Mouse (Mus musculus): ENCODE results near the gene Lrba. TPM values are rescaled to one million over a fixed set of nuclear protein-coding genes. Genes with fewer than 3 reads are reported as not detected.

Gene Lrba
- total RNA-seq, 1 experiment from 2014 or later = 33.8 TPM

DNA sequence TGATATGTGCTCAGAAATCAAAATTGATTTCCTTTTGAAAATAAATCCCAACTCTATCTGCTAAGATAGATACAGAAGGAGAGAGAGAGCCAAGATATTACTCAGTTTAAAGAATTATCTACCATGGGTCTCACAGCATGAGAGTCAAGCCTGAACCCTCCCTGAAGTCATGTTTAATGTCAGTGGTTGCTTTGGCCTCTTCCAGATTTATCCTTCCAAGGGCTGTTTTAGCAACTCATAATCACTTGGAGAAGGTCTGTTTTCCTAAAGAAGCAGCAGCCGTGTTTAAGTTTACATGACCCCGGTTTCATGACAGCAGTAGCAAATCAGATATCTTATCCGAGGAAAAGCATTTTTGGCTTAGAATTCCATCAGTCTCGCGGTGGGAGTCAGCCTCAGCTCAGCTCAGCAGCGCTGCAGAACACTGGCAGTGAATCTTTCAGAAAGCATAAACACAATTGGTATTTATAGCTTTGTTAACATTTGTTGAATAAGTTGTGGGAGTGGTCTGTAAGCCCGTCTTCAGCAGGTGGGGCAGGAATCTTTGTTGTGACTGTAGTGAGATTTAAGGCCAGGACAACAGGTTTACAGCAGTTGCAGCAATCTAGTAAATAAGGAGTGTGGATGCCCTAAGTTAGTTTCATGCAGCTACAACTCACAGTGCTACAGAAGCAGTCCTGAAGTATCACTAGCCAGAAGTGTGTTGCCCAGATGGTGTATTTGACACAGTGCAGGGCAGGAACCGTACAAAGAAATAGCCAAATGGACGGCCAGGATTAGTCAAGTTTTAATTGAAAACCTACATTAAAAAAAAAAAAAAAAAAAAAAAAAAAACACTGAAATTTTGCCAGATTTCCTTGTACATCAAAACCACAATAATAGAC lies 499.2 kb downstream of the Lrba start:
- no peak for ATAC-seq (replicated peaks; ENCODE audit: low read depth, poor library complexity, severe bottlenecking)

DNA sequence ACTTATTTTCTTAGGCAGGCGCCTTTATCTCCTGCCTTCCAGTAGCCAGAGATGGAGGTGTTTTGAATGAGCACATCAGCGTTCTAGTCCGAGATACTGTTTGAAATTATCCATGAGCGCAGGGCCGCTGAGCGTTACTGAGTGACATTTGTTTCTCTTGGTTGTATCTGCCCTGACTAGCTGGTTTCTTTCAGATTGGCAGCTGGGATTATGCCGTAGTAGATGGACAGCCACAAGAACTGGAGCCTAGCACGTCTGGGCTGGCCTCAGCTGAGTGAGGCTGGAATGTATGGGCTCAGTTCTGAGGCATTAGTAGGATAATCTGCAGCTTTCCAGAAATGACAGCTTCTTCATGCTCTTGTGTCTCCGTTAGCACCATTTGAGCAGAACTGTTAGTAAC lies 500.6 kb downstream of the Lrba start:
- ATAC-seq (replicated peaks; ENCODE audit: low read depth, poor library complexity, severe bottlenecking) = no peak

DNA sequence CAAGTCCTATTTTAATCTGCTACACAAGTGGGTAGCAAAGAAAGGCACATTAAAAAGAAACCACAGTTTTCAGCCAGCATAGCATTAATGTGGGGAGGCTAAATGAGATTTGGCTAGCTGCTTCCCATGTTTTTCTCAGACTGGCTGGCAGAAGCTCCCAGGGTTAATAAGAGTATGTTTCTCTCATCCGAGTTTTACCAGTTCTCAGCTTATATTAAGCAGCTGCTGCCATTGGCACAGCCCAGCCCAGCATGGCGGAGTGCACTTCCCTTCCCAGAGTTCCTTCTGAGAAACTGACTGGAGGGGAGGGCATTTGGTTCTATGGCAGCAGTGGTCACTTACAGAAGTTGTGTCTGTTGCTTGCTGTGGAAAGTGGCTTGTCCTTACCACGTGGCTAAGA lies 514.4 kb downstream of the Lrba start:
- ATAC-seq (replicated peaks; ENCODE audit: low read depth, poor library complexity, severe bottlenecking) = no peak

DNA sequence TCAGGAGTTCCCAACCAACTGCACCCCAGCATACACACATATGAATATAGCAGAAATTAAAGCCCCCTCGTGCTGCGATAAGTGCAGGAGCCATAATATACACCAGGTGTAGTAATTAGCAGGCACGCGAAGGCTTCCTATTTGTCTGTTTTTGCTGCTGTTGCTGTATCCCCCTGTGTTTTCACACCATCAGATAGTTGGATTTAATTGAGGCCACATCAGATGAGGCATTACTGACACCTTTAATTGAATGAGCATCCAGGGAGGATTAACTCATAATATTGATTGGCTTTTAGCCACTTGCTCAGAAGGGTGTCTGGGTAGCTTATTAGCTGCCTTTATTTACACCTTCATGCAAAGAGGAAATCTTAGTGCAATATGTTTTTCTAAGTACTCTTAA lies 515.3 kb downstream of the Lrba start:
- ATAC-seq (replicated peaks; ENCODE audit: low read depth, poor library complexity, severe bottlenecking) = no peak

DNA sequence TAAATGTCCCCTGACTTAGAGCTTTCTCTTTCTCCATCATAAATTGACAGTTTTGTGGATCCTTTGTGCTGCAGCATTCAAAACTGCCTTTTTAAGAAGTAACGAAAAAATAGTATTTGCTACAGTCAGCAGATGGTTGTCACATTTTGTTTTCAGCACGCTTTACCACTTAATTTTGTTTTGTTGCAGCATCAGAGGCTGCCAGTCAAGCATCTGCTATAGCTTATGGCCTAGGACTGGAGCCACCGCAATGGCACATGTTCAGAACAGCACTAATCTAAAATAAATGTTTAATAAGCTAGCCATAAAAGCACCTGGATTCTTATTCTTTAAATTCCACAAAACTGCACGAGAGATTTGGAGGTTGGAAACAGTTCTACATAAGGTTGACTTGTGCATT lies 520.9 kb downstream of the Lrba start:
- ATAC-seq (replicated peaks; ENCODE audit: low read depth, poor library complexity, severe bottlenecking) = no peak

DNA sequence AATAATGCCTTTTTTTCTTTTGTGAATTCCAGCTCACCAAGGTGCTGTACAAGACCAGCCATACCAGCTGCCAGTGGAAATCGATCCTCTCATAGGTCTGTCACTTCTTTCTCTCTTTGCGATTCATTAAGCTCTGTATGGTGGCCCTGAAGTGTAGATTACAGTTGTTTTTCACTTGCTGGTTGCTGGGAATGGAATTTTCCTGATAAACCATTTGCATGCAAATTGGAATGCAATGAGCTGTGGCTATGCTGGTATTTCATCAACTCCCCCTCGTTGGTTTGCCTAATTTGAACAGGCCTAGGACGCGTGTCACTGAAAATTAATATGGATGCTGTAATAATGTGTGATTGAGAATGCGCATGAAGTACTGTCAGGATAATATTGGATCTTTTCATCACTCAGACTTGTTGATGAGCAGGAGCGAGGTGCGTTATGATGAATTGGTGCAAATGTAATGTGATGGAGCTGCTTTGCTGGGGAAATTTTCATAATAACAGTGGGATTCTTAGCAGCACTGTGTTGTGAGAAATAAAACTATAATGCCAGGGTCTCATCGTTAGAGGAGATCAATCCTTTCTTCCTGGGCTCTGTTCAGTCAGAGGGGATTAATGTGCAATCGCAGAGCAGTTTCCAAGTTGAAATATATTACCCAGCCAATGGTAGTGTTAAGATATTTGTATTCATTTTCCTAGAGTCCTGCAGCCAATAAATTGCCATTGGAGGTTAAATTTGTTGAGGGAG lies 521.5 kb downstream of the Lrba start:
- no peak for ATAC-seq (replicated peaks; ENCODE audit: low read depth, poor library complexity, severe bottlenecking)

DNA sequence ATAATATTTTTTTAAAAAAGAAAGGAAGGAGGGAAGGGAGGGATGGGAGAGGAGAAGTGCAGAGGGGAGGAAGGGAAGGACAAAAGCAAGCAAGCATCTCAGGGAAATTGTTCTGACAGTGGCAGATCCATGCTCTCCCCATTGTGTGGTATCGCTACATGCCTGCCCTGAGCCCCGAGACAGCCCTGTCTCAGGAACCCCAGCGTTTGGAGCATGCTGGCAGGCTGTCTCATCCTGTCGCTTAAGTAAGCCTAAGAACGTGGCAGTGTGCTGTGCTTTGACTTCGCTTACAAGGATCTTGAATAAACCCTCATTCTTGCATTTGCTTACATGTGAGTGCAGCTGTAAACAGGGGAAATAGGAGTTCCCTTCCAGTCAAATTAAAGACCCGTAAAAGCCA lies 526.2 kb downstream of the Lrba start:
- no peak for ATAC-seq (replicated peaks; ENCODE audit: low read depth, poor library complexity, severe bottlenecking)

DNA sequence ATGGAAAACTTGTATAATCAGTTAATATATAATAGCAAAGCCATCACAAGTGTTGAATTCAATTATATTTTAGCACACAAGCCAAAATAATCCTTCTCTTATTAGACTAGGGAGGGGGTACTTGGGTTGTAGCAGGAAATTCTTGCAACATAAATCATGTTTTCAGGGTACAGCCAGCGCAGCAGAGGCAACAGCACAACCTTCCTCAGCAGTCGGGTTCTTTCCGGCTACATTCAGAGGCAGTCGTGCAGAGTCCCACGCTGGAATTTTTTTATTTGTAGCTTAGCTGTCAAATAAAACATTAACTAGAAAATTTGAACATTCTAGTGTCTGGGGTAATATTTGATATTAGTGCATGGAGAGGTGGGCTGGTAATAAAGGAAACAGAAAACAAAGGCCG lies 529.7 kb downstream of the Lrba start:
- 0 out of 2 replicates have a peak, but pooled peaks have one; percentile 37 for ATAC-seq (replicated peaks; ENCODE audit: low read depth, poor library complexity, severe bottlenecking)

DNA sequence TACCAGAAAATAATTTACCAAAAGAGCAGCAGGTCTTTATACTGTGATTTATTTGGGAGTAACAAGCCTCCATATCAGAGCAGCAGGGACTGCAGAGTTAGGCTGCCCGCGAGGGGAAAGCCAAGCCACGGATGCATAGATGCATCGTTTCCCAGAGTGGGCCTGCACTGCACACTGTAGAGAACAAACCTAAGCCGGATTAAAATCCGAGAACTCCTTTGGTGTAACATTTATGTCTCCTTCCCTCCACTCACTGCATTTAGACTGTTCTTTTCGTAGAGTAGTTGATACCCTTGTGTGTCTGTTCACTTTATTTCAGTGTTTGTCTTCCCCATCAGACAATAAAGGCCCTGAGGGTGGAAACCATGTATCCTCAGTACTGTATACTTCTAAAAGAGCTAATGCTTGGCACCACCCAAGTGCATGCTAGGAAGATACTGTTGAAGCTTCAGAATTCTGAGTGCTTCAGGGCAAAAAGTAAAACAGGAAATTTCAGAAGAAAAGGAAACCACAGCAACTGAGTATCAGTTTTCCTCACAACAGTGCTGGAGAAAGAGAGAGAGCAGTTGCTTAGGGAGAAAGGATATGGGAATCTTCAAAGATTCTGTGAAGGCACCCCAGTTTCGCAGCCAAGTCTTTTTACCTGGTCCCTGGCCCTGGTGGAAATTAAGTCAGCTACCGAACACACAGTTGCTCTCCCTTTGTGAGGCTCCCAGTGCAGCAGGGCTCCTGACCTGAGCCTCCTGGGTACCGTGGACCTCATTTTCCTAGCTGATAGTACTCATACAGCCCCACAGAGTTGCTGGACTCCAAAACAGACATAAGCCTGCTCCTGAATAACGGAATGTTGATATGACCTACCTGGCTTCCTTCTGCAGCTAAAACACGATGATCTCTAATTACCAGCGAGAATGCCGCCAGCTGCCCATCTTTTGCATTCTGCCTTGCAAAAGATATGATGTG lies 530.4 kb downstream of the Lrba start:
- no peak for ATAC-seq (replicated peaks; ENCODE audit: low read depth, poor library complexity, severe bottlenecking)

DNA sequence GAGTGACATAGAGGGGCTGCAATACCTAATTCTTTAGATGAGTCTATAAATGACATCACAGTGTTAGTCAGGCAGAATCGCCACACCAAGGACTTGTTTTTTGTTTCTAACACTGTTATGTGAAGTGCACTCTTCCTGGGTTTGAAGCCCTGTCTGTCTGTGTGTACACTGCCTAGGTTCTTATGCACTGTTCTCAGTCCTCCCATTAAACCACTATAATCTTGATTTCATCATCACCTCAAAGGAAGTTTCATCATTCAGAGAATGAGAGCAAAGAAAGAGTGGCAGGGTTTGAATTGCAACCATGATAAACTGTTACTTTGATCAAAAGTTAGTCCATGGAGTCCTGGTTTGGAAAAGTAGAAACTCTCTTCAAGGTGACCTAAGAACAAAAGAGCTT lies 532.1 kb downstream of the Lrba start:
- peak; percentile 43 for ATAC-seq (replicated peaks; ENCODE audit: low read depth, poor library complexity, severe bottlenecking)

DNA sequence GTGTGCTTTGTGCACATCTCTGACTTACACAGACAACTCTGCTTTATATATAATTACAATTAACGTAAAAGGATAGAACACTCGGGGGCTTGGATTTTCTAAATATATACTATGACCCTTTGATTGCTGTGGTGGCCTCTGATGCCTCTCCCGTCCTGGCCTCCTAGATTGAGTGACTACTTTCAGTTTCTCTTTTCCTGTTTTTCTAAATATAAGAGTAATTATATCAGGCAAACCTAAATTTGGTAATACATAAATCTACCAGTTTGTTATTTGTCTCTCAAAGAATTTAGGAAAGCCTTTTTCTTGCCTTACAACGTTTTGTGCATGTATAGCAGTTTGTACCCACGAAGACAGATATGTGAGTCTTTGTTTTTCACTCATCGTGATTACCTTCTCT lies 534.2 kb downstream of the Lrba start:
- ATAC-seq (replicated peaks; ENCODE audit: low read depth, poor library complexity, severe bottlenecking) = no peak

DNA sequence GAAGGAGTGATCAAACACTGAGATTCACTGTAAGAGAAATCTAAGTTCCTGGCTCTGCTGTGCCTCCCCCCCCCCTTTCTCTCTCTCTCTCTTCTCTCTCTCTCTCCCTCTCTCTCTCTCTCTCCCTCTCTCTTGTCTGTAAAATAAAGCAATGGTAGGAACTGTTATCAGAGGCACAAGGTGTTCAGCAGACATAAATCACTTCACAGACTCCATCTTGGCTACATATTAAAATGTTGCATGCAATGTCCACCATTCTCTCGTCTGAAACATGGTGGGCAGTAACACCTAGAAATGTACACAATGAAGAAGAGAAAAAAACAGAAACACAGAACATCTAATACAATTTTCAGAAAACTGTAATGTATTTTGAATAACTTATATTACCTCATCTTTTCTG lies 534.9 kb downstream of the Lrba start:
- no peak for ATAC-seq (replicated peaks; ENCODE audit: low read depth, poor library complexity, severe bottlenecking)

DNA sequence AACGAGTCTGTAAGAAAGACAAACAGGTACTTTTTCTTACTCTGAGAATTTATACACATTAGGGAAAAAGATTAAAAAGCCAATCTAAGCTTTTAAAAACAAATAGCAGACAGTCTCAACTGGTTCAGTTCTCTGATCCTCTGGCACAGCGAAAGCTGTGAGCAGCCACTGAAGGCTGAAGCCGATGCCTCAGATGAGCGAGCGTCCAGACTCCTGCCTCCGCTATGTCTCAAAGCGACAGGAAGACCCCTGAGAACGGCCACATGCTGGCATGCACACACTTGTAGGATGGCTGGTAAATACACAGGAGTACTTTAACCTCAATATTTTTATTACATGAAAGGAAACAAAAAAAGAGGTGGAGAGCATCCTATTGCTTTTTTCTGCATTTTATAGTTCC lies 535.4 kb downstream of the Lrba start:
- no peak for ATAC-seq (replicated peaks; ENCODE audit: low read depth, poor library complexity, severe bottlenecking)

DNA sequence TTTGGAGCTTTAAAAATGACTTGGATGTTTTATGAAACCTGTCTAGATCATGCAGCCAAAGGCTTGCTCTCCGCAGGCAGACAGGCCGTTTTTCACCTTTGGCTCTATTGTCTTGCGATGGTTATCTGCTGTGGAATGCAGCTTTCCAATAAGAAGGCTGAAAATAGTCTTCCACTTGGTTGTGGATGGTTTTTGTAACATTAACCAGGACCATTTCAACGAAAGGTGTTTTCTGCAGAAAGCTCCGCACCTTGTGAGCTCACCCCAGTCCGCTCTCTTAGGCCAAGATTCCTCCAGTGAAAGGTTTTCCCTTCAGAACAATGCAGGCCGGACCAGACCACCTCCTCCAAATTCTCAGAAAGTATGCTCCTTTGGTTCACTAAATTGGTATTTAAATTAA lies 536.0 kb downstream of the Lrba start:
- no peak for ATAC-seq (replicated peaks; ENCODE audit: low read depth, poor library complexity, severe bottlenecking)

DNA sequence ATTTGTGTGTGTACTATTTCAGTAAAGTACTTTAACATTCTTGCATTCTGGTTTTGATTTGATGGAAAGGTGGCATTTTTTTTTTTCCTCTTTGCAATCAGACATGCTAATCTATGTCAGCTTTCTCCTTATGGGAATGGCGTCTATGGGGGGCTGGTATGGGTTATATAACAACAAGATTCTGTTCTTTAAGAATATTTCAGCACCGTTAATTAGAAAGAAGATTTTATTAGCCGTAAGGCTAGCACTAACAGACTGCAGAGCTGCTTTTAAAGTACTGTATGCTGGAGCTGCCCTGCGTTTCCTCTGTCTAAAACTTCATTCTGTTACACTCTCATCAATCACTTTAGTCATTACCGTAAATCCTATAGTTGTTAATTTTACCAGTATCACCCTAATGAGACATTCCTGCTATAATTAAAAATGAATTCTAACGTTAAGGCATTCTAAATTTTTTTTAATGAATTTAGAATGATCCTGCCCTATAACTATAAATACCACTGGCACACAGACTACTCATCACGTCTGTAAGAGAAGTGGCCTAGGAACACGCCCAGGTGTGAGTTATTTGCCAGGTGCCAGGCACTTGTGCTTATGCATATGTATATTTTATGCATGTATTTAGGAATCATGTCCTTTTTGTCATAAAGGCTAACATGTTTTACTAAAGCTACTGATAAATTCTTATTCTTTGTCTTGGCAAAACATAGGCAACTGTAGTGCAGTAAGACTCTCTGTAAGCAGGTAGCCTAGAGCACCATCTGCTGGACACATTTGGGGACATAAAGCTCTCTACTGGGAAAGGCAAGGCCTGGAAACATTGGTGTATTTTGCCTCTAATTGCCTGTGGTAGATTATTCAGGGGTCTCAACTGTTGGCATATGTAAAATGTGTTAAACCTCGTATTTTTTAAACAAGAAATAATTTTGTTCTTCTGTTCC lies 536.9 kb downstream of the Lrba start:
- peak; percentile 90 for ATAC-seq (replicated peaks; ENCODE audit: low read depth, poor library complexity, severe bottlenecking)

DNA sequence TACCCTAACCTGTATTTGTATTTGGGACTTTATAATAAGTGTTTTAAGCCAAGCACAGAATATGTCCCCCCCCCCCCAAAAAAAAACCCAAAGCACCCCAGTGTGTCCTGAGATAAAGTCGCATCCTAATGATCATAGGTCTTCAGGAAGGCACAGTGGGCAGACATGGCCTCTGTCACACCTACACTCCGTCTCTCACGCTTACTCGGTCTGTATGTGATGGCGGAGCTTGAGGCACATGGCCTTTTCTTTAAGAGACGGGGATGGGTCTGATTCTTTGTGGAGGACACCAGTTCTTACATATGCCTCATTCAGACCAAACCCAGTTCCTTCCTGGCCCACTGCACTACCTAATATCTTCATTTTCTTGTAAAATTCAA lies 537.5 kb downstream of the Lrba start:
- no peak for ATAC-seq (replicated peaks; ENCODE audit: low read depth, poor library complexity, severe bottlenecking)

DNA sequence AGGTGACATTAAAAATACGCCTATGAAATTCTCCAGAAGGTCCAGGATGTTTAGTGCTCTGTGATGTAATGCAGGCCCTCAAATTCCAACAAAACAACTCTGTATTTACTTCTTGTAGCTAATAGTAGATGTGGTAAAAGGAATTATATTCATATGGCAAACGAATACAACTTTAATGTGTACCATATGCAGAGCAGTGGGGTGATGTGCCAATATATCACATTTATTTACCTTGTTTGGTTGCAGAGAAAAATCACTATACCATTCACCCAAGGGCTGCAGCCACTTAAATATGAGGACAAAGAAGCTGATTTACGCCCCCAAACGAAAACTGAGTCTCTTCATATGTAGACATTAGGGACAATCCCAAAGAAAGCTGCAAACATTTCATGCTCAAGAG lies 538.0 kb downstream of the Lrba start:
- ATAC-seq (replicated peaks; ENCODE audit: low read depth, poor library complexity, severe bottlenecking) = no peak

DNA sequence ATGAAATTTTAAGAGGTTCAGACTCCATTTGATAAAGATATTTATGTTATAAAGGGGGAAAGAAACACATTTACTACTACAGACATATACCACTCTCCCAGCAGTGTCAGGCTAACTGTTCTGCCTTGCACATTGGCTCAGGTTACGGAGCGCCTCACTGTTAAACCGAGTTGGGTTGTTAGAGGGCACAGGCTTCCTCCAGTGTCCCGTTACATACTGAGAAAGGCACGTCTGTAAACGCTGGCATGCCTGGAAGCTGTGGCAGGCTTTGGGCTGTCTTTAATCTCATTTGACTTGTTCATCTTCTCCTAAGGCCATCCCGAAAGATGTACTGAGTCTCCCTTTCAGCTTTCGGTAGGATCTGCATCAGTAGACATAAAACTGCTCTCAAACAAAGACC lies 544.1 kb downstream of the Lrba start:
- ATAC-seq (replicated peaks; ENCODE audit: low read depth, poor library complexity, severe bottlenecking) = no peak

DNA sequence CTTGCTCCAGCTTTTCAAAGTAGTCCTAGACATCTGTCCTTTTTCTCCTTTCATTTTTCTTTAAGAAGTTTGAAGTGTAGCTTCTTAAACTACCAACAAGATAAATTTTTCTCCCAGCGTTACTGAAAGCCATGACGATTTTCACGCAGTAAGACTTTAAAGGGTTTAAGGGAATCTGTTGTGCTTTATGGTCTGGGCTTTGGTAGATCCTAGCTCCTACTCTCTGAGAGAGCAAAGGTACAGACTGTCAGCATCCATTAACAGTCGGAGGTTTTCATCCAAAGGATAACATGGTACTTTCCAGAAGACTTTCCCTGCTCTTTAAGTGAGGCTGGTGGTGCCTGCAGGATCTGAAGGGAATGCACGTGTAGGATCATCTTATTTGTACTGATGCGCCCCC lies 544.5 kb downstream of the Lrba start:
- no peak for ATAC-seq (replicated peaks; ENCODE audit: low read depth, poor library complexity, severe bottlenecking)
